Mouse (Mus musculus): ENCODE results near the gene Fahd1.

GRCm38 (mm10) chr17:24878531-24878930 is 28.4 kb upstream of the Fahd1 start:
- no peak for TF ChIP-seq CTCF (IDR thresholded peaks at IDR 0.05; ENCODE audit: extremely low read depth, insufficient read depth, low read length)
- no peak for TF ChIP-seq POLR2A (IDR thresholded peaks at IDR 0.05; ENCODE audit: extremely low read depth, insufficient read depth, low read length)

Measured in cortical plate, adult 2 months (tissue).